Mouse (Mus musculus): Measurements from ENCODE around the gene Syt1.

DNA sequence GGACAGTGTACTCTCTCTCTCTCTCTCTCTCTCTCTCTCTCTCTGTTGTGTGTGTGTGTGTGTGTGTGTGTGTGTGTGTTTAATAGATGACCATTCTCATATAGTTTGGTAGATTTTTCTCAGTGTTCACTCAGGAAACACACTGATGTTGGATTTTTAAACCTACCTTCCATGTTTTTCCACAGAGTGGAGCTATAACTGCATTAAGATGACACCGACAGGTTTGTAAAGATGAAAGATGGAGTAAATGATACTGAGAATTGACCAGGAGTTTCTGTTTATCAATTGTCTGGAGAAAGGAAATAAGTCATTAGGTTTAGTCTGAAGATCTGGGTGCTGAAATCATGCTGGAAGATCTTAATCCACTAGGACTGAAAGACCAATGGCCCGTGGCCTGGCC is 554.9 kb downstream of the Syt1 start:
- TF ChIP-seq CTCF (IDR thresholded peaks at IDR 0.05; ENCODE audit: borderline replicate concordance, extremely low read depth, insufficient read depth, insufficient read length): no peak
- no peak for TF ChIP-seq POLR2A (IDR thresholded peaks at IDR 0.05; ENCODE audit: borderline replicate concordance, extremely low read depth, insufficient read depth, insufficient read length, poor library complexity, severe bottlenecking)
